Mouse (Mus musculus) forebrain, embryonic 16.5 days (tissue): ENCODE data around the gene Aars. TPM values are rescaled to one million over a fixed set of nuclear protein-coding genes. Genes with fewer than 3 reads are reported as not detected.

Experiments
- ATAC-seq: fragments of 200-750 bp; cut with Nextera tagmentation; 2 replicates; pipeline ENCODE4 v1.8.0; 2017; ENCODE audit warnings: mild to moderate bottlenecking, moderate library complexity
- H3K27ac ChIP-seq: fragments of 300-500 bp; sonication (generic); 2 replicates; pipeline ENCODE4 v1.5.1; 2014; ENCODE audit warnings: low read length, control low read depth
- H3K27me3 ChIP-seq: fragments of 300-500 bp; sonication (generic); replicated peaks from 2 replicates; pipeline ENCODE4 v1.6.1; 2014; ENCODE audit warnings: low read length; ENCODE audit not compliant: control insufficient read depth, insufficient read depth
- H3K36me3 ChIP-seq: fragments of 300-500 bp; sonication (generic); 2 replicates; pipeline ENCODE4 v1.6.1; 2014; ENCODE audit not compliant: control insufficient read depth, insufficient read depth
- H3K4me1 ChIP-seq: fragments of 300-500 bp; sonication (generic); replicated peaks from 2 replicates; pipeline ENCODE4 v1.6.1; 2014; ENCODE audit warnings: low read length; ENCODE audit not compliant: control insufficient read depth, insufficient read depth
- H3K4me2 ChIP-seq: fragments of 300-500 bp; sonication (generic); 2 replicates; pipeline ENCODE4 v1.6.1; 2014; ENCODE audit warnings: mild to moderate bottlenecking, low read length, control low read depth
- H3K4me3 ChIP-seq: fragments of 300-500 bp; sonication (generic); replicated peaks from 2 replicates; pipeline ENCODE4 v1.5.1; 2014; ENCODE audit warnings: mild to moderate bottlenecking, low read length, control low read depth
- H3K9ac ChIP-seq: fragments of 300-500 bp; sonication (generic); replicated peaks from 2 replicates; pipeline ENCODE4 v1.6.1; 2014; ENCODE audit warnings: low read depth, low read length, control low read depth
- H3K9me3 ChIP-seq: fragments of 300-500 bp; sonication (generic); 2 replicates; pipeline ENCODE4 v1.6.1; 2016; ENCODE audit warnings: low read length; ENCODE audit not compliant: control insufficient read depth
- WGBS: fragments of 180-500 bp; shearing (Covaris S2); extraction: QIAGEN DNeasy Blood & Tissue Kit; methylation state at CpG from one replicate; pipeline ENCODE4 v1.1.7; 2014; 5-methylcytosine and 5-hydroxymethylcytosine counted together
- polyA plus RNA-seq: library from polyadenylated mRNA; unstranded; fragments of >200 nt; fragmentation: Nextera tagmentation; extraction: Ambion mirVana; gene quantifications from 2 replicates; pipeline ENCODE4 v1.2.1, GENCODE M21; 2015

Aars gene
- polyA plus RNA-seq, 1 experiment from 2014 or later, result 80.1 TPM

DNA sequence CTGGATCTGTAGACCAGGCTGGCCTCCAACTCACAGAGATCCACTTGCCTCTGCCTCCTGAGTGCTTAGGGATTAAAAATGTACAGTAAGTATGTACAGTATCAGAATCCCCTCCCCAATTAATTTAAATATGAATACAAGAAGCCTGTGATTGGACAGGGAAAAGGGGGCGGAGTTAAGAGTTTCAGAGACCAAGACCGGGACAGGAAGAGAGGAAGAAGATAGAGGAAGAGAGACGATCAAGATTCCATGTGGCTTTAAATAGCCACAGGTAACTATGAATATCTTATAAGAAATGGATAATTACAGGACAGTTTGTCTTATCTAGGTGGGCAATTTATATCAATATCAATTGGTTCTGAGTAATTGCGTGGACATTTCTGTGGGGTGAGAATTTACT, 3.4 kb upstream of the Aars start:
- H3K9me3 ChIP-seq, result no peaks in the 10 kb centered on the region
- peaks cover 10% of the 10 kb centered on the region; the same call in 1 of the 2 replicates for H3K27me3 ChIP-seq
- H3K4me1 ChIP-seq, result peaks cover 11% of the 10 kb centered on the region
- H3K36me3 ChIP-seq, result no peaks in the 10 kb centered on the region
- no peak overlapping the region for H3K4me2 ChIP-seq
- H3K4me3 ChIP-seq, result no peak overlapping the region
- 60% methylated on average over 4 of the region's 4 CpGs for WGBS
- H3K9ac ChIP-seq, result no peak overlapping the region
- H3K27ac ChIP-seq, result no peak overlapping the region
- ATAC-seq, result no peak

DNA sequence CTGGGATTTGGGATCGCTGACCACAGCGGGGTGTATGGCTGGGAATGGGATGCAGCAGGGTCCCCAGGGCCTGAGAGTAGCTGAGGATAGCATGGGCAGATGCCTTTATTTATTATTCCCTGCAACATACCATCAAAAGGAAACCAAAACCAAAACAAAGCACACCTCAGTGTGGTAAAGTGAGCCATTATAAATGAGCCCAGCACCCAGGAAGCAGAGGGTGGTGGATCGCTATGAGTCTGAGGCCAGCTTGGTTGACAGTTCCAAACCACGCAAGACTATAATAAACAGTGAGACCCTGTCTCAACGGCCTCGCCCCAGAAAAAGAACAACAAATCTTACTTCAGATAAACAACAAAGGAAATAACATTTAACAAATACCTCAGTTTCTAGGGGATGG, 2.9 kb upstream of the Aars start:
- H3K4me2 ChIP-seq, result no peak overlapping the region
- no peak overlapping the region for H3K9ac ChIP-seq
- no peak overlapping the region for H3K27ac ChIP-seq
- no peak for ATAC-seq
- H3K4me3 ChIP-seq, result no peak overlapping the region
- H3K4me1 ChIP-seq, result peaks cover 15% of the 10 kb centered on the region
- 79% methylated on average over 6 of the region's 6 CpGs for WGBS
- no peaks in the 10 kb centered on the region for H3K9me3 ChIP-seq
- no peaks in the 10 kb centered on the region for H3K36me3 ChIP-seq
- H3K27me3 ChIP-seq, result peaks cover 10% of the 10 kb centered on the region; the same call in 1 of the 2 replicates

DNA sequence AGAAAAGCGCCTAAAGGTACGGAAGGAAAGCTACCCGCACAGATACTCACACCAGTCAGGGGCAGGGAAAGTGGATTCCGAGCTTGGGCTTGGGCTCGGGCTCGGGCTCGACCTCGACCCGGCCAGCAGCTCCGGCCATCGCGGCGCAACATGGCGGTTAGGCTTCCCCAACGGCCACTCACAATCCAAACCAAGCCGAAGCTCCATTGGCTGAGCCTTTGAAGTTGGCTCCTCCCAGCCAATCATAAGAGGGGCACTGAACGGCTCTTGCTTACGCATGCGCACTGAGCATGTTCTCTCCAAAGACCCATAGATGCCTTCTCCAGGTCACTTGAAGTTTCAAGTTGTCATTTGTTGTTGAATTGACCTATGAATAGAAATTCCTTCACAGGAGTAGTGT, 1.4 kb upstream of the Aars start, which contains the start of gene Ddx19b:
TSS of gene Ddx19b (minus strand) at position 180 of the 400 bp plus-strand sequence.
- H3K4me1 ChIP-seq, result peaks cover 25% of the 10 kb centered on the region
- 95% methylated on average over 19 of the region's 19 CpGs for WGBS
- H3K4me3 ChIP-seq, result no peak within 1 kb of the TSS
- H3K4me2 ChIP-seq, result no peak within 1 kb of the TSS
- H3K27me3 ChIP-seq, result peaks cover 10% of the 10 kb centered on the region; the same call in 1 of the 2 replicates
- H3K36me3 ChIP-seq, result no peaks in the 10 kb centered on the region
- ATAC-seq, result no peak
- H3K27ac ChIP-seq, result no peak within 1 kb of the TSS
- no peak within 1 kb of the TSS for H3K9ac ChIP-seq
- H3K9me3 ChIP-seq, result no peaks in the 10 kb centered on the region

DNA sequence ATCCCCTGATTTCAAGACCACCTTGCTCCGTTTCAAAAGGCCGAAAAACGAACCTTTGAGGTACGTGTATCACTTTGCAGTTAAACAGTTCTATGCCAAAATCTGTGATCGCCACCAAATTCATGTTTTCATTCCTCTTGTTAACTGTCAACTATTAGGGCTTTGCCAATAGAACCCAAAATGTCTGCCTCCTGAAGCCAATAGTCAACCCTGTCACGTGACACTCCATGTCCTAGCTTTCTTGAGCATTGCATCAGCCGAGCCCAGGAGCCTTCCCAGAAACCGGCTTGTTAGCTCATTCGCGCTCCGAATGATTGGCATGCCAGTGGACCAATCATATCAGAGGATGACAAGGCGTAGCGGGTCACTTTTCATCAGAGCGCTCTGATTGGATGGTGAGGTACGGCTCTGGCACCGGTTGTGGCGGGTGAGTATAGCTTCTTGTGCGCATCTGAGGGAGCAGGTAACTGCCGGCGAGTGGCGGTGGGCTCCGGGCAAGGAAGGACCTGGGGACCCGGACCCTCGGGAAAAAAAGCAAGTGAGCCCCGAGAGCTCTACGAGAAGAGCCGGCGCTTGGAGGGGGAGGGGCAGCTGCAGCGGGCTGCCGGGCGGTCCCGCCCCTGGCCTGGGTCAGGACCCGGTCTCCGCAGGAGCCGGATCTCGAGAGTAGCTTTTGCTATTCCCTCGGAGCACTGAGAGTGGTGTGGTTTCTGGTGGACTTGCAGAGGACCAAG, 705 bp downstream of the Aars start:
- Histone ChIP-seq H3K36me3 (peaks cover 9% of the 10 kb centered on the region; the same call in 1 of the 2 replicates), H3K4me2 (peak overlapping the region; percentile 62), H3K27ac (peak overlapping the region; percentile 84), H3K9me3 (no peaks in the 10 kb centered on the region), H3K4me3 (peak overlapping the region; percentile 95), H3K4me1 (peaks cover 22% of the 10 kb centered on the region), H3K27me3 (peaks cover 10% of the 10 kb centered on the region; the same call in 1 of the 2 replicates), H3K9ac (peak overlapping the region; percentile 90)
- peak; percentile 100 for ATAC-seq
- WGBS, result 6% methylated on average over 37 of the region's 37 CpGs

DNA sequence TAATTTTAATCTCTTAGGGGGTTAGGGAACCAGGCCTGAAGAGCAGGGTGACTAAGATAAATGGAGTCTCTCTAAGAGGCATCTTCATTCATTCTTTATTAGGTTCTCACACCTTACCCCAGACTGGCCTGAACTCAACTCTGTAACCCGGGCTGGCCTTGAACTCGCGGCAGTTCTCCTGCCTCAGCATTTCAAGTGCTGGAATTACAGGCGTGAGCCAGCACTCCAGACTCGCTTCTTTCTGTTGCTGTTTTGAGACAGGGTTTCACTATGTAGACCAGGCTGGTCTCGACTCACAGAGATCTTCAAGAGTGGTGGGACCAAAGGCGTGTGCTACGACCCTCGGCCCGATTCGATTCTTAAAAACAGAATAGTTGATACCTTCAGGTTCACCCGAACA, 1.3 kb downstream of the Aars start:
- Histone ChIP-seq H3K36me3 (peaks cover 10% of the 10 kb centered on the region; the same call in 1 of the 2 replicates), H3K4me1 (peaks cover 22% of the 10 kb centered on the region), H3K9ac (peak overlapping the region; percentile 90), H3K9me3 (no peaks in the 10 kb centered on the region), H3K27ac (peak overlapping the region; percentile 84; the same call in 1 of the 2 replicates), H3K27me3 (peaks cover 10% of the 10 kb centered on the region; the same call in 1 of the 2 replicates), H3K4me3 (peak overlapping the region; percentile 95), H3K4me2 (peak overlapping the region; percentile 62)
- 22% methylated on average over 12 of the region's 12 CpGs for WGBS
- ATAC-seq, result no peak

DNA sequence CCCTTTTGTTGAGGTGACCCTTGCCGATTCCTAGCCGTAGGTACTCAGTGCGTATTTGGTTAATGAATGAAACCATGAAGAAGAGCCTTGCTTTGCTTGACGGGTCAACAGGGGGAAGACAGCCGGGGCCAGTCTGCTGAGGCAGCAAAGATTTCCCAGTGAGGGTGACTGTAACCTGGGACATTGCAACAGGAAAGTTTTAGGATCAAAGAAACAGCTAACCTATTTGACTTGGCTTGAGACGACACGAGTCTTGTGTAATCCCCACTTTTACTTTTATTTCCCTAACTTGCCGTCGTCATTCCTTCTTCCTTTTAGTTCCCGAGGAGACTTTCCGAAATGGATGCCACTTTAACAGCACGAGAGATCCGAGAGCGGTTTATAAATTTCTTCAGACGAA, 3.6 kb downstream of the Aars start:
- Histone ChIP-seq H3K36me3 (peaks cover 21% of the 10 kb centered on the region; the same call in 1 of the 2 replicates), H3K9me3 (no peaks in the 10 kb centered on the region)

DNA sequence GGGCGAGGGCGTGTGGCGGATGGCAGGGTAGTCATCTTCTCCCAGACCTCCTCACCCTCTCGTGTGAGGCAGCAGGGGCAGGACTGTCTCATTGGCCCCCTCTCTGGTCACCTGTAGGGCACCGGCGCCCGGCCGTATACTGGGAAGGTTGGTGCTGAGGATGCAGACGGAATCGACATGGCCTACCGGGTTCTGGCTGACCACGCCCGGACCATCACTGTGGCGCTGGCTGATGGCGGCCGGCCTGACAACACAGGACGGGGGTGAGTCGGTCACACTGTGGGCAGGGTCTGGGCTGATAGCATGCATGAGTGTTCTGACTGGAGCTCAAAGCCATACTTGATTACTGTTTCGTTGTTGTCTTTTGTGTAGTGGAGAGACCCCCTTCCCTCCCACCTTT, 9.6 kb downstream of the Aars start:
- no peak overlapping the region for H3K9ac ChIP-seq
- no peaks in the 10 kb centered on the region for H3K27me3 ChIP-seq
- H3K36me3 ChIP-seq, result peaks cover 66% of the 10 kb centered on the region
- H3K4me2 ChIP-seq, result no peak overlapping the region
- H3K9me3 ChIP-seq, result no peaks in the 10 kb centered on the region
- ATAC-seq, result no peak
- H3K4me3 ChIP-seq, result no peak overlapping the region
- no peaks in the 10 kb centered on the region for H3K4me1 ChIP-seq
- 96% methylated on average over 19 of the region's 19 CpGs for WGBS
- no peak overlapping the region for H3K27ac ChIP-seq

More for the DNA sequence above, 3.6 kb downstream of the Aars start:
- H3K4me1 ChIP-seq, result peaks cover 22% of the 10 kb centered on the region
- no peak overlapping the region for H3K4me2 ChIP-seq
- ATAC-seq, result no peak
- no peak overlapping the region for H3K27ac ChIP-seq
- 96% methylated on average over 15 of the region's 15 CpGs for WGBS
- H3K27me3 ChIP-seq, result 0 out of 2 replicates have a peak, but pooled peaks cover under 1% of the 10 kb centered on the region
- no peak overlapping the region for H3K4me3 ChIP-seq
- no peak overlapping the region for H3K9ac ChIP-seq

DNA sequence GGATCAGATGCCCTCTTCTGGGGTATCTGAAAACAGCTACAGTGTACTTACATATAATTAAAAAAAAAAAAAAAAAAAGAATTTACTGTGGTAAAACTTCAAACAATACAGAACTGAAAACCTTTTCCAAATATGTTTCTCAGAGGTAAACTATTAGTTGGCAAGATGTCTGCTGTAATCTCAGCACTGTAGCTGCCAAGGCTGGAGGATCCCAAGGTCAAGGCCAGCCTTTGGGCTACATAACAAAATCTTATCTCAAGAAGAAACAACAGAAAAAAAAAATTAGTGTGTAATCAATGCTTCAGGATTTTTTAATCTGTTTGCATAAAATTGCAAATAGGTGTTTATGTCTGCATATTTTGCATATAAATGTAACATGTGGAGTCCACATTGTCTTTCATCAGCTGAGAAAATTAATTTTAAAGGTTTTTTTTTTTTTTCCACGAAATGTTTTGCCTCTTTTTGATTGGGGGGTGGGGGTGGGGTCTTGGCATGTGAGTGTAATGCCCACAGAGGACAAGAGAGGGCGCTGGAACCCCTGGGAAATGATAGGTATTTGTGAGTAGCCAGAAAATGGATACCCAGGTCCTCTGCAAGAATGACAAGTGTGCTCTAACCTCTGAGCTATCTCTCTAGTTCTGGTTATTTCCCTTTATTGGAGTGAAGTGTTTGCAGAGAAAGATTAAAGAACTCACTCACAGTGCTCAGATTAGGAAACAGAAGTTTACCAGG, 11.2 kb downstream of the Aars start:
- no peak overlapping the region for H3K4me3 ChIP-seq
- ATAC-seq, result no peak
- H3K36me3 ChIP-seq, result peaks cover 76% of the 10 kb centered on the region
- no peaks in the 10 kb centered on the region for H3K9me3 ChIP-seq
- no peak overlapping the region for H3K4me2 ChIP-seq
- WGBS, result 45% methylated on average over 2 of the region's 2 CpGs
- no peaks in the 10 kb centered on the region for H3K27me3 ChIP-seq
- no peak overlapping the region for H3K27ac ChIP-seq
- H3K9ac ChIP-seq, result no peak overlapping the region
- H3K4me1 ChIP-seq, result no peaks in the 10 kb centered on the region

DNA sequence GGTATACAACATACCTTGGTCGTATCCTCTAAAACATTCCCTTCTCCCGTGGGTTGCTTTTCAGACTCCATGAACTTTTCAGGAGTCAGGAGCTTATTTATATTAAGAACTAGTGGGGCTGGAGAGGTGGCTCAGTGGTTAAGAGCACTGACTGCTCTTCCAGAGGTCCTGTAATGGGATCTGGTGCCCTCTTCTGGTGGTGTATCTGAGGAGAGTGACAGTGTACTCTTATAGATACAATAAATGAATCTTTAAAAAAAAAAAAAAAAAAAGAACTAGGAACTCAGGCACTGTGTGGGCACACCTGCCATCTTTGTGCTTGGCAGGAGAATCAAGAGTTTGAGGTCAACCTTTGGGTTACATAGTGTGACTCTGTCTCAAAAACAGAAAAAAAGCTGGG, 15.8 kb downstream of the Aars start:
- WGBS, result 99% methylated on average over 2 of the region's 2 CpGs
- Histone ChIP-seq H3K4me3 (no peak overlapping the region), H3K27me3 (no peaks in the 10 kb centered on the region), H3K36me3 (peaks cover 76% of the 10 kb centered on the region), H3K27ac (no peak overlapping the region), H3K9ac (no peak overlapping the region), H3K4me1 (no peaks in the 10 kb centered on the region), H3K4me2 (no peak overlapping the region), H3K9me3 (no peaks in the 10 kb centered on the region)
- no peak for ATAC-seq
